Mouse (Mus musculus) midbrain, embryonic 12.5 days (tissue): Measurements from ENCODE around the gene Vamp4. TPM values are rescaled to one million over a fixed set of nuclear protein-coding genes. Genes with fewer than 3 reads are reported as not detected.
A peak's percentile ranks its signal among the peaks of the same experiment; 100 is the strongest.

Experiments used
- ATAC-seq: fragments of 200-750 bp; cut with Nextera tagmentation; 2 replicates; pipeline ENCODE4 v1.8.0; 2017; ENCODE audit warnings: low read depth, moderate TSS enrichment, moderate library complexity; ENCODE audit not compliant: low FRiP score
- H3K27ac ChIP-seq: fragments of 300-500 bp; sonication (generic); replicated peaks from 2 replicates; pipeline ENCODE4 v1.5.1; 2016; ENCODE audit warnings: mild to moderate bottlenecking
- H3K27me3 ChIP-seq: fragments of 300-500 bp; sonication (generic); 2 replicates; pipeline ENCODE4 v1.6.1; 2016; ENCODE audit warnings: mild to moderate bottlenecking
- H3K36me3 ChIP-seq: fragments of 300-500 bp; sonication (generic); 2 replicates; pipeline ENCODE4 v1.6.1; 2016
- H3K4me1 ChIP-seq: fragments of 300-500 bp; sonication (generic); 2 replicates; pipeline ENCODE4 v1.6.1; 2016
- H3K4me2 ChIP-seq: fragments of 300-500 bp; sonication (generic); replicated peaks from 2 replicates; pipeline ENCODE4 v1.6.1; 2016; ENCODE audit warnings: mild to moderate bottlenecking, moderate library complexity
- H3K4me3 ChIP-seq: fragments of 300-500 bp; sonication (generic); 2 replicates; pipeline ENCODE4 v1.5.1; 2016; ENCODE audit warnings: mild to moderate bottlenecking
- H3K9ac ChIP-seq: fragments of 300-500 bp; sonication (generic); replicated peaks from 2 replicates; pipeline ENCODE4 v1.6.1; 2016; ENCODE audit warnings: mild to moderate bottlenecking, moderate library complexity
- H3K9me3 ChIP-seq: fragments of 300-500 bp; sonication (generic); 2 replicates; pipeline ENCODE4 v1.6.1; 2016; ENCODE audit warnings: mild to moderate bottlenecking
- WGBS: fragments of 180-500 bp; shearing (Covaris S2); methylation state at CpG from one replicate; pipeline ENCODE4 v1.1.7; 2016; 5-methylcytosine and 5-hydroxymethylcytosine counted together
- polyA plus RNA-seq: library from polyadenylated mRNA; unstranded; fragments of >200 nt; fragmentation: Nextera tagmentation; extraction: Ambion mirVana; gene quantifications from 2 replicates; pipeline ENCODE4 v1.2.1, GENCODE M21; 2016

The Vamp4 gene
- polyA plus RNA-seq, 1 experiment from 2014 or later, result 68.8 TPM

DNA sequence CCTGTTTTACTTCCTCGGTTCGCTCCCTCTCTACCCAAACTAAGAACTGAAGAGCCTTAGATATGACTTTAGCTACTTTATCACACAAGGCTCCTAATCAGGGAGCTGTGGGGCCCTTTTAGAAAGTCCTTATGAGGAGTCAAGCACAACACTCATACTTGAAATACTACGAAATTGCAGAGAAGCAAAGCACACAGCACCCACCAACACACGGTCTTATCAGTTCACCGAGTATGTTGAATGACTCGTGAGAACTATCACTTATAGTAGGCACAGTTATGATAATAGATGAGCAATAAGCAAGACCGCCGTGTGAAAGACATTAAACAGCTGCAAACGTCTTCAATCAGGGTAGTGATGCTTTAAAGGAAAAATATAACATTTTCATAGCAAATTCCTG, 17.4 kb upstream of the Vamp4 start:
- Histone ChIP-seq H3K27ac (no peak overlapping the region), H3K4me3 (no peak overlapping the region), H3K27me3 (no peaks in the 10 kb centered on the region), H3K4me1 (0 out of 2 replicates have a peak, but pooled peaks cover 4% of the 10 kb centered on the region), H3K36me3 (no peaks in the 10 kb centered on the region), H3K9me3 (no peaks in the 10 kb centered on the region), H3K4me2 (no peak overlapping the region), H3K9ac (no peak overlapping the region)
- ATAC-seq, result no peak
- 89% methylated on average over 9 of the region's 9 CpGs for WGBS

DNA sequence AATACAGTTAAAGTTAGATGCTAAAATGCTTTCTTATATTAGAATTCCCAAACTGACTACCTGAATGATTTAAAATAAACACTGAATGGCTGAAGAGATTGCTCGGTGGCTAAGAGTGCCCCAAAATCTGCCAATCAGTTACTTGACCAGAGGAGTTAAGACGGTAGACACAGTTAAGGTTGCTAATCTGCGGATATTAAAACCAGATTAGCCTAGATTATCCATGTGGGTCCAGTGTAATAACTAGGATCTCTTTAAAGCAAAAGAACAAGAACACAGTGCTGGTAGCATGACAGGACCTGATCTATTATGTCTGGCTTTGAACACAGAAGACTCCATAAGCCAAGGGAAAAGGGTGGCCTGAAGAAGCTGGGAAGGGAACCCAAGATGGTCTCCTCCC, 16.1 kb upstream of the Vamp4 start:
- Histone ChIP-seq H3K4me1 (no peaks in the 10 kb centered on the region), H3K4me2 (no peak overlapping the region), H3K27ac (no peak overlapping the region), H3K4me3 (no peak overlapping the region), H3K9ac (no peak overlapping the region), H3K36me3 (no peaks in the 10 kb centered on the region), H3K27me3 (no peaks in the 10 kb centered on the region), H3K9me3 (no peaks in the 10 kb centered on the region)
- ATAC-seq, result no peak
- 78% methylated on average over 3 of the region's 3 CpGs for WGBS

DNA sequence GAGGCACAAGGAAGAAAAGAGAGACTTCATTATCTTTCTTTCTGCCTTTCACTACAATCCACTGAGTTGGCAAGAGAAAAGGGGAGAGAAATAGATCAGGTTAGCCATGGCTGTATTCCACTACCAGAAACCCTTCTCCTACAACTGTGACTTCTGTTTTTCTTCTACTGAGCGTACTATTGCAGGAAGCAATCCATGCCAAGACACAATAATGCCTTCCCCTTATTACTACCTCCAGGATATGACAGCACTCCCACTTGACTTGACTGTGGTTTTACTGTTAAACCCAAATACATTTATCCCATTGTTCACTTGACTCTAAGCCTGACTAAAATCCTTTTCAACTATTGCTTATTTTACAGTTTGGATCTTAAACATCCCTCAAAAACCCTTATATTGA, 7.1 kb upstream of the Vamp4 start:
- H3K27ac ChIP-seq, result no peak overlapping the region
- no peak overlapping the region for H3K4me3 ChIP-seq
- H3K4me2 ChIP-seq, result no peak overlapping the region
- H3K4me1 ChIP-seq, result no peaks in the 10 kb centered on the region
- WGBS, result 81% methylated on average over 1 of the region's 1 CpGs
- no peaks in the 10 kb centered on the region for H3K9me3 ChIP-seq
- H3K9ac ChIP-seq, result no peak overlapping the region
- H3K36me3 ChIP-seq, result no peaks in the 10 kb centered on the region
- no peaks in the 10 kb centered on the region for H3K27me3 ChIP-seq
- no peak for ATAC-seq

- Histone ChIP-seq H3K27me3 (no peaks in the 10 kb centered on the region), H3K9me3 (no peaks in the 10 kb centered on the region), H3K4me2 (no peak overlapping the region), H3K4me1 (0 out of 2 replicates have a peak, but pooled peaks cover 3% of the 10 kb centered on the region), H3K36me3 (no peaks in the 10 kb centered on the region), H3K9ac (no peak overlapping the region), H3K27ac (no peak overlapping the region), H3K4me3 (no peak overlapping the region)
- ATAC-seq, result no peak
- 60% methylated on average over 3 of the region's 3 CpGs for WGBS
Measured at GRCm38 (mm10) chr1:162564992-162565391, 5.3 kb upstream of the Vamp4 start.

DNA sequence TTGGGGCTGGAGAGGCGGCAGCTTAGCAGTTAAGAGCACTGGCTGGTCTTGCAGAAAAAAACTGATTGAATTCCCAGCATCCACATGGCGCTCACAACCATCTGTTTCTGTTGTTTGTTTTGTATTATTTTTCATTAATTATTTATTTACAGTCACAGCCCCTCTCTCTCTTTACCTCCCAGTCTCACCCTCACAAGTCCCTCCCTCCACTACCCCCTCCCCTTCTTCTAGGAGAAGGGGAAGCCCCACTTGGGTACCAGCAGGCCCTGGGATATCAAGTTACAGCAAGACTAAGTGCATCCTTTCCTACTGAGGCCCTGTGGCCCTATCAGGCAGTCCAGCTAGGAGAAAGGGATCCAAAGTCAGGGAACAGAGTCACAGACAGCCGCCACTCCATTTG, 3.0 kb upstream of the Vamp4 start:
- Histone ChIP-seq H3K4me3 (no peak overlapping the region), H3K9ac (no peak overlapping the region), H3K4me1 (peaks cover 10% of the 10 kb centered on the region; the same call in 1 of the 2 replicates), H3K4me2 (no peak overlapping the region), H3K27me3 (no peaks in the 10 kb centered on the region), H3K27ac (no peak overlapping the region), H3K36me3 (no peaks in the 10 kb centered on the region), H3K9me3 (no peaks in the 10 kb centered on the region)
- no peak for ATAC-seq
- 34% methylated on average over 3 of the region's 3 CpGs for WGBS

- H3K4me1 ChIP-seq, result peaks cover 12% of the 10 kb centered on the region; the same call in 1 of the 2 replicates
- peak overlapping the region; percentile 89 for H3K4me3 ChIP-seq
- ATAC-seq, result no peak
- H3K27me3 ChIP-seq, result no peaks in the 10 kb centered on the region
- peak overlapping the region; percentile 92 for H3K27ac ChIP-seq
- H3K9me3 ChIP-seq, result no peaks in the 10 kb centered on the region
- H3K4me2 ChIP-seq, result peak overlapping the region; percentile 71
- peaks cover 12% of the 10 kb centered on the region for H3K36me3 ChIP-seq
- under 1% methylated on average over 42 of the region's 46 CpGs for WGBS
- H3K9ac ChIP-seq, result peak overlapping the region; percentile 89
Measured at GRCm38 (mm10) chr1:162570931-162571601, 751 bp downstream of the Vamp4 start.

GRCm38 (mm10) chr1:162575098-162575497, 4.8 kb downstream of the Vamp4 start:
- no peak for ATAC-seq
- Histone ChIP-seq H3K4me2 (no peak overlapping the region), H3K9ac (no peak overlapping the region), H3K4me3 (no peak overlapping the region), H3K9me3 (no peaks in the 10 kb centered on the region), H3K4me1 (peaks cover 9% of the 10 kb centered on the region; the same call in 1 of the 2 replicates), H3K27ac (no peak overlapping the region), H3K27me3 (no peaks in the 10 kb centered on the region), H3K36me3 (peaks cover 31% of the 10 kb centered on the region)
- 95% methylated on average over 3 of the region's 3 CpGs for WGBS

GRCm38 (mm10) chr1:162582884-162583283, 12.6 kb downstream of the Vamp4 start:
- Histone ChIP-seq H3K4me2 (no peak overlapping the region), H3K36me3 (peaks cover 34% of the 10 kb centered on the region), H3K4me1 (no peaks in the 10 kb centered on the region), H3K27me3 (no peaks in the 10 kb centered on the region), H3K9ac (no peak overlapping the region), H3K4me3 (no peak overlapping the region), H3K9me3 (no peaks in the 10 kb centered on the region), H3K27ac (no peak overlapping the region)
- no peak for ATAC-seq
- WGBS, result 91% methylated on average over 2 of the region's 2 CpGs

DNA sequence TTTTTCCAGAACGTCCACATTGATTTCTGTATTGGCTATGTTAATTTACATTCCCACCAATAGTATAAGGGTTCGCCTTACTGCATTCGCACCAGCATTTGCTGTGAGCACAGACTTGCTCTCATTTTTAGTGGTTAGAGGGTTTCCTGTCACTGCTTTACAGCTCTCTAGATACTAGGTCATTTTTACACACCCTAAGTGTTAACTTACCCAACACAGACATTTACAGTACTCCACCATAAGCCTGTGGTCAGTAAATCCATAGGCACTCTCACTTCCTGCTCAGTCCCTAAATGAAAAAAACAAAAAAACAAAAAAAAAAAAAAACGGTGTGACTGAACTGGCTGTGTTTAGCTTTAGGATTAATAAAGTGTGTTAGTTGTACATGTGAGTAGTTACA, 16.0 kb downstream of the Vamp4 start:
- Histone ChIP-seq H3K9ac (no peak overlapping the region), H3K36me3 (peaks cover 19% of the 10 kb centered on the region), H3K4me2 (no peak overlapping the region), H3K4me3 (no peak overlapping the region), H3K27me3 (no peaks in the 10 kb centered on the region), H3K27ac (no peak overlapping the region), H3K4me1 (peaks cover 11% of the 10 kb centered on the region), H3K9me3 (no peaks in the 10 kb centered on the region)
- ATAC-seq, result no peak
- WGBS, result 82% methylated on average over 4 of the region's 4 CpGs

DNA sequence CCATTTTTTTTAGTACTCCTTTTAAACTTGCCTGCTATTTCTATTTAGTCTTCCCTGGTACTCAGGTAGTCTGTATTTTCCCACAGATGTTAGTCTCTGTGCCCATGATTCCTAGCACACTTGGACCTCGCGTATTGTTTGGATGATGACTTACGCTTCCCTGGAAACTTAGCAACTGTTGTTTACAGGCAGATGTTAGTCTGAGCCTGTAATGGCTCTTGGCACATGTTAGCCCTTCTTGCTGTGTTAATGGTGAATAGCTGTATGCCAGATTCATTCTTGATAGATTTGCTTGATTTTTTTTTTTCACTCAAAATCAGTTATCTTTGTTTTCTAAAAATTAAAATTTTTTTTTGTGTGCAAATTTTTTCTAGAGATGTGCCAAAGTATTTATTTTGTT, 18.3 kb downstream of the Vamp4 start:
- ATAC-seq, result no peak
- H3K27ac ChIP-seq, result no peak overlapping the region
- no peak overlapping the region for H3K9ac ChIP-seq
- WGBS, result 71% methylated on average over 3 of the region's 3 CpGs
- H3K4me3 ChIP-seq, result no peak overlapping the region
- peaks cover 11% of the 10 kb centered on the region for H3K4me1 ChIP-seq
- no peaks in the 10 kb centered on the region for H3K27me3 ChIP-seq
- H3K36me3 ChIP-seq, result peaks cover 8% of the 10 kb centered on the region; the same call in 1 of the 2 replicates
- no peaks in the 10 kb centered on the region for H3K9me3 ChIP-seq
- no peak overlapping the region for H3K4me2 ChIP-seq

DNA sequence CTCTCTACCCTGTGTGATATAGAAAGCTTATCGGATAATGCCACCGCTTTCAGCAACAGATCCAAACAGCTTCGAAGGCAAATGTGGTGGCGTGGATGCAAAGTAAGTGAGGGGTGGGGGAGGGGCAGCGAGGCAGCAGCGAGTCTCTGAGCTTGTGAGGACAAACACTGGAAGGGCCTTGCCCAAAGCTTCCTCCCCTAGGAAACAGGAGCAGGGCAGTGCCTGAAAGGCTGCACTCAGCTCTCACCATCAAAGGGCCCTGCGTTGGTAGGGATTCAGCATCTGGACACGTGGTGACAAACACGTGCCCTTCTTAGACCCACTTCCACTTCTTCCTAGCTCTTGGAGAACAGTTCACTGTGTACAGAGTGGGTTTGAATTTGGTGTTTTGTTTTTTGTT, 19.1 kb downstream of the Vamp4 start:
- 0 out of 2 replicates have a peak overlapping the region, but pooled peaks have one; percentile 5 for H3K4me2 ChIP-seq
- peaks cover 3% of the 10 kb centered on the region; the same call in 1 of the 2 replicates for H3K36me3 ChIP-seq
- peak; percentile 96 for ATAC-seq
- H3K27me3 ChIP-seq, result no peaks in the 10 kb centered on the region
- H3K4me3 ChIP-seq, result no peak overlapping the region
- H3K9me3 ChIP-seq, result no peaks in the 10 kb centered on the region
- H3K4me1 ChIP-seq, result peaks cover 11% of the 10 kb centered on the region
- H3K27ac ChIP-seq, result 0 out of 2 replicates have a peak overlapping the region, but pooled peaks have one; percentile 46
- WGBS, result 4% methylated on average over 9 of the region's 9 CpGs
- no peak overlapping the region for H3K9ac ChIP-seq

DNA sequence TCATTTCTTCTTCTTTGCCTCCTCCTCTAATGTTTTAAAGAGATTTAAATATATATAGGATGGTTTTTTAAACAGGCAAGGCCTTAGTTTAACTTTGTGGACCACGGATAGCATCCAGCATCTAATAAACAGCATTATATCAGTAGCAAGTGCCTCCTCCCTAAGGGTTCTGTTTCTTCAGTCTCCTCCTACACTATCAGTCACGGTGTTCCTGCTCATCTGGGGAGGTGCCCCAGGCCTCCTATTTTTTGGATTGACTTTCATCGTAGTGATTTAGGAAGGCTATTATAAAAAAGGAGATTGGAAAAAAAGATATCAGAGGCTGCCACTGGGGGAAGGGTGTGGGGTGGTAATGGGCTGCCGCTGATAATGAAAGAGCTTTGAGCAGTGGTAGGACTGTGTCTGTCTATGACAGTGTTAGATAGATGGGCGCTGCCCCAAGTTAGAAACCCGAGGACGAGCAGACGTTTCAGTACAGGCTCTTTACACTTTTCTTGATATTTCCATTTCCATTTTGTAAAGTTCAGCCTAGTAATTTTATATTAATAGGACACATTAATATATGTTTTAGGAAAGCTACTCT, 20.2 kb downstream of the Vamp4 start:
- no peak overlapping the region for H3K9ac ChIP-seq
- H3K27ac ChIP-seq, result no peak overlapping the region
- H3K36me3 ChIP-seq, result 0 out of 2 replicates have a peak, but pooled peaks cover 3% of the 10 kb centered on the region
- peak; percentile 20; the same call in 1 of the 2 replicates for ATAC-seq
- H3K4me1 ChIP-seq, result peaks cover 11% of the 10 kb centered on the region
- WGBS, result 79% methylated on average over 8 of the region's 8 CpGs
- H3K9me3 ChIP-seq, result no peaks in the 10 kb centered on the region
- H3K27me3 ChIP-seq, result no peaks in the 10 kb centered on the region
- no peak overlapping the region for H3K4me3 ChIP-seq
- H3K4me2 ChIP-seq, result no peak overlapping the region
